Mouse (Mus musculus) spleen, adult 2 months (tissue): Measurements from ENCODE around the gene Prkab1.

Experiments used
- CTCF ChIP-seq: fragments of 200-500 bp; IDR thresholded peaks from 2 replicates; pipeline ENCODE4 v1.5.1; 2011; ENCODE audit warnings: mild to moderate bottlenecking, inconsistent platforms; ENCODE audit not compliant: insufficient read depth, insufficient read length, insufficient replicate concordance; ENCODE audit errors: extremely low read depth
- POLR2A ChIP-seq: fragments of 200-500 bp; IDR thresholded peaks from 2 replicates; pipeline ENCODE4 v1.6.1; 2011; ENCODE audit warnings: low read depth, low read length, inconsistent platforms

DNA sequence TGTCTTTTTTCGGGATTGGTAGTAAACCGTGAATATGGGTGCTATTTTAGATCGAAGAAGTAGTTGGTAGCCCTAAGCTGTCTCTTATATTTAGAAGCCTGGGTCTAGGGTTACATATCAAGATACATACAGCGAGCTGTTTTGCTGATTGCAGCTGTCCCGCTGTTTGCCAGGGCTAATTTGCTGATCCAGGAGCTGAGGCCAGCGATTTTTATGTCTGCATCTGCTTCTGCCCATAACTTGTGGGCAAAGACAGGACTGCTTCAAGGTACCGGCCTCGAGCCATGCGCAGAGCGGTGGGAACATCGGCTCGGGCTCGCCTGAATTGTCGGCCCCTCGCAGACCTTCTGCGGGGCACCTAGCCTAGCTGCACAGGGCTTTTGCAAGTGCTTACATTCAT, 12.2 kb upstream of the Prkab1 start:
- TF ChIP-seq POLR2A, result no peak
- no peak for TF ChIP-seq CTCF
